Mouse (Mus musculus) cerebellum, adult 2 months (tissue): ENCODE results near the gene Gpc2.

Experiments
- CTCF ChIP-seq: fragments of 200-500 bp; IDR thresholded peaks from 2 replicates; pipeline ENCODE4 v1.5.1; 2011; ENCODE audit warnings: low read depth, mild to moderate bottlenecking, control low read depth, low read length, moderate library complexity, borderline replicate concordance; ENCODE audit not compliant: insufficient read depth
- POLR2A ChIP-seq: fragments of 200-500 bp; IDR thresholded peaks from 2 replicates; pipeline ENCODE4 v1.6.1; 2011; ENCODE audit warnings: low read length, control low read depth, borderline replicate concordance; ENCODE audit not compliant: insufficient read depth

DNA sequence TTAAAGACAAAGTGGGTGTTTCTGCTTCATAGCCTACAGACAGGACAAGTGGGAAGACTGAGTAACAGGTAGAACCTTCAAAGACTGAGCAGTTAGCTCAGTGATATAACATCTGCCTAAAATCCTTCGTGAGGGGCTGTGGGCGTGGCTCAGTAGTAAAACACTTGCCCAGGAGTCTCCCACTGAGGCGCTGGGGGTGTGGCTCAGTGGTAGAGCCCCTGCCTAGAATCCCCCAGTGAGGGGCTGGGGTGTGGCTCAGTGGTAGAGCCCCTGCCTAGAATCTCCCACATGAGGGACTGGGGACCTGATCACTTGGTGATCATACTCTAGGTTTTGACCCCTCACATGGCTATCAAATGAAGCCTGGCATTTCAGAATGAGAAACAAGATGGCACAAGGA, 21.7 kb downstream of the Gpc2 start:
- TF ChIP-seq POLR2A (no peak), CTCF (no peak)
